Mouse (Mus musculus): ENCODE measurements at regions not wholly inside any gene's neighbourhood (a gene's known extent, or its start where the extent isn't known, plus 50 kb on each side); places are given as distances from the start of the nearest gene placed in this dataset.
"Not testable (repeated sequence)": the region's sequence is repeated elsewhere in the genome, so short reads cannot be mapped to it uniquely, and the experiment has no call there.

DNA sequence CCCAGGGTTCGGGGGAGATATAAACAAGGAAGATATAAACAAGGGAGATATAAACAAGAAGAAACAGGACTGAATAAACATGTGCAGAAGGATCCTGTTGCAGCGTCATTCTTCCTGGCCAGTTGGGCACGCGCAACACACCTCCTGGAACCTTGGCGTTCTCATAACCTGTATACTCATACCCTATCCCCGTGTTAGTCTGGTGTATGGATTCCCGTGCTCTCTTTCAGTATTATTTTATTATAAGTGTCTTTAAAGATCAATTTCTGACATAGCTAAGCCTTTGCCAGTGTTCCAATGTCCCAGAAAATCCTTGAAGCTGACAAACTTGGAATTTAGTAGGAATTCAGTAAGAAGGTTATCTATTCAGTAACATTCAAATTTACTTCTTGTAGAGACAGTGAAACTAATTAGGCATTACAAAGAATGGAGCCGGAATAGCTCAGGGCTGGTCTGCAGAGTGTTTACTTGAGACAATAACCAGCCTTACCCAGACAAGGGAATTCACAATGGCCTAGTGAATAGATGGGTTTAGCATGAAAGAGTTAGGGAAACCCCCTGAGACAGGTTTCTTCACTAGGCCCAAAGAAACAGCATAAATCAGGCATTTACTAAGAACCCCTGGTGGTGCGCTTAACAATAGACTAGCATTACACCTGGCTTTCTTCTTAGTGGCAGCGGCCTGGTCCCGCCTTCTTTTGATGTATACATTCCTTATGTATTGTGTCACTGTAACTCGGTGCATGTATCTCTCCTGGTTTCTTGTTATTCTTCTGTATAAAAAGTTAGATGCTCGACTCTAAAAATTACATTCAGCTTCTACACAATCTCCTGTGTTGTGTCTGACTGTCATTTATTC lies 458.4 kb downstream of the Epm2a start:
- not testable (repeated sequence) for DNase-seq (ENCODE audit: low spot score)

DNA sequence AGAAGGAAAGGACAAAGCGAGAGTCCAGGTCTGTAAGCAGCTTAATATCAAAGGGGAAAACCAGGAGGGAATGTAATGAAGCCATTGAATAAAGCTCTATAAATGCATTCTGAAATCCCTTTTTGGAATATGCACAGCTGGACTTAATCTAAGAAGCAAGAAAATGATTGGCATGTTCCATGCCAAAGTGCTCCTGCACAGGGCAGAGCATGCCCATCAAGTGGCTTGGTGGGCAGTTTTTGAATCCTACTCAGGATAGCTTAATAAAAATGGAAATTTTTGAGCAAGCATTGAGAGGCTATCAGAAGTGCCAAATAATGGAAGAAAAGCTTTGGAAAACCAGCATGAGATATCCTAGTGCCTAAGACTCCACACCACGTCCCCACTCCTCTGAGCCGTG lies 466.1 kb downstream of the Epm2a start:
- DNase-seq (ENCODE audit: low spot score), result no peak

DNA sequence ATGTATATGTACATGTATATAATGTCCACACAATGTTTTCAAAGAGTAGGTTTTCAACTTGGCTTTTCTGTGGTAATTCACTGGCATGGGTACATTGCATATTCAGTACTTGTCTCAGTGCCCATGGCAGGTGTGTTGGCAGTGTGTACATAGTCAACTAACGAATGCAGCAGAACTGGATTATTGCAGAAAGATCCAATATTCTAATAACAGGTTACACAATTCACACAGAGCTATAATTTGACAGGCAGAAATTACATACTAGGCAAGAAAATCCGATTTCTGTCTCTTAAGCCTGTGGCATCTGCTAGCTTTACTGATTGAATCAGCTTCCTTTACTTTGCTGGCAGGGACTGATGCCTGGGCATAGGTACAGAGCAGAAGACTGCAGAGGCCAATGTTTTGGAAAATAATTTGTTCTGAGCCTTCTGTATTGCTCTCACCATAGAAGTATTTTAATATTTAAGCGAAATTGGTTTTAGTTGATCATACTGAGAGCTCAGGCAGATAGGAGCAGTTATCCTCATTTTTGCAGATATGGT lies 479.3 kb downstream of the Epm2a start:
- DNase-seq (ENCODE audit: low spot score), result no peak

DNA sequence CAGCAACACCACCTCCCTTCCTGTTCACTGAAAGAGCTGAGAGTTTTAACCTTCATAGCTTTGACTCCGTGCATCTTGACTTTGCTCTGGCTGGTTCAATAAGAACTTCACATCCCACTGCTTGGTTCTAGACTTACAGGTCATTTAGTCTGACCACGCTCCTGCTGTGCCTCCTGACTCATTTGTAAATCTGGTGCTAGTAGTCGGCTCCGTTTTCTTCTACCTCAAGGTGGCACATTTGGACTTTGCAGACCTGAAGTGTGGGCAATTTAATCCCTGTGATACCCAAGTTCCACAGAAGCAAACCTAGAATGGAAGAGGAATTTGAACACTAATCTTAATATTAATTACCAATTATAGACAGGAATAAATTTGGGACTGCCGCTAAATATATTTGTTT lies 497.9 kb downstream of the Epm2a start:
- DNase-seq (ENCODE audit: low spot score), result no peak

DNA sequence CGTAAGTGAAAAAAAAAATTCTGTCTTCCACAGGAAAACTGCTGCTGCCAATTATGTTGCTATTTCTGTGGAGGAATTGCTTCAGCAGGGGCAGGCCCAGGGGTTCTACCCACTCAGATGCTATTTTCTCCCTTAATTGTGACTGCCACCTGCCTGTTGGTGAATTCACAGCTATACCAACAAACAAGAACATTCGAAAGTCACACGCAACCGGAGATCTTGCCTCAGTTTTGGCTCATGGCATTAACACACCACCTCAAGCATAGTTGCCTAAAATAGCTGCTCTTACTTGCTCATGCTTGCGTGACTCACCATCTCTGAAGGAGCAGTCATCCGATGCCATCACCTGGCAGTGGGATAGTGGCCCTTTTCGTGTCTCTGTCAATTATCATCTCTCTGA lies 498.3 kb downstream of the Epm2a start:
- DNase-seq (ENCODE audit: low spot score), result no peak

DNA sequence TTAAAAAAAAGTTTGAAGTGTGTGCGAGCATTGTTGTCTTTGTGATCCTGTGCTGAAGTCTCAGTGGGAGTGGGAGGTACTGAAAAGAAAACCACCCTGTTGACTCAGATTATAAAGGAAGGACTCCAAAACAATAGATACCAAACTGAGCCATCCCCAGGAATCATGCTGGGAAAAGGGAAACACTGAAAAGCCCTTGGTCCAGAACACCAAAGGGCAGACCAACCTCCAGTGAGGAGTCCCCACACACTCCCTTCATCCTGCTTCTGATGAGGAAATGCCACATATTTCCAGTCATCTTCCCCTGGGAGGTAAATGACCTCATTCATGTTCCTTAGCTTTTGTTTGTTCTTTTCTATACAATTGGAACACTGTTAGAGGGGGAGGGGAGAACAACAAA lies 502.9 kb downstream of the Epm2a start:
- no peak for DNase-seq (ENCODE audit: low spot score)

DNA sequence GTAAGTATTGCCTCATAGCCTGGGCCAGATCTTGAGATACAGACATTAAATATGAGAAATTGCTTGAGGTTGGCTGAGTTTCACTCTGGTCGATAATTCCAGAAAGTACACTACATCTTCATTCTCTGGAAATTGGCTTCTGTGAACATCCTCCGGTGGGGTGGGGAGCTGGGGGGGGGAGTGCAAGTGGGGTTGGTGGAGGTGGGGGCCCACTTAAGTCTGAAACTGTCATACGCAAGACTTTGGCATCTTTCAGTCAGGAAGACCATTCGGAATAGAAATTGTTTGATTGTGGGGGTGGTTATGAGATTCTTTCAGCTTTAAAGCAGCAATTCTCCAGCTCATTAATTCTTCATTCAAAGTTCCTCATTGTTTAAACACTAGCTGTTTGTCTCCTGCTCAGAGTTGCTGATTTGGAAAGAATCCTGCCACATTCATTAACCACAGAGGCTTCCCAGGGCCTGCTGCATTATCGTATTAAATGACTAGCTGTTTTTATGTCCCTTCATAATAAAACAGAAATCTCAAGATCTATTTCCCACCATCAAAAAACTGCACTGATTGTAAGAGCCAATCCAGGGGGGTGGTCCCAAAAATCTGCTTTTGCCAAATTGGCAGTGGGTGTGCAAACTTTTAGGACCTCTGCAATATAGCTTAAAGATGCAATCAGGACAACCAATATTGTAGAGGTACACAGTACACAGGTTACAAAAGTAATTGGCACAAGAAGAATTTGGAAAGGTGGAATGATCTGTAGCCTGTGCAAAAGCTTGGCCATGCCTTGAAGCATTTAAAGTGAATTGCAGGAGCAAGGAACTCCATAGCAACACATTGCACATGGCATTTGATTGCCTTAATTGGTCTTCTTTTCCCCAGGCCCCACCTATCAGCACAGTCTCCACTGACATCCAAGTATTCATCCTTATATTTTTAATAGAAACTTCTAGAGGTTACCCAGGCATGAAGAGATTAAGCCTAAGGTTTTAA lies 532.2 kb downstream of the Epm2a start:
- no peak for DNase-seq (ENCODE audit: low spot score)

DNA sequence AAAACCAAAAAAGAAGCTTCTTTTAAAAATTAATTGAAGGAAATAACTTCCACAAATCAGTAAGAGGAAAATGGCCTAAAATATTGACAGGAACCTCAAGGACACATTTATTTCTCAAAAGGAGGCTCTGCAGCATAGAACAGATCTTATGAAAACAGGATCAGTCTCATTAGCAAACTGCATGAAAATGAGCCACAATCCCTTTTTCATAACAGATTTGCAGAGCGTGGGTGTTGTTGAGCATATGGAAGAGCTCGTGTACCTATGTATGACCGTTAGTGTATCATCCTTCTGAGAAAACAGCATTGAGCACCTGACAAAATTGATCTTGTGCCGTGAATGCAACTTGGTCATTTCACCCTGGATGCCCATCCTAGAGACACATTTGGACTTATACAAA lies 543.0 kb downstream of the Epm2a start:
- no peak for DNase-seq (ENCODE audit: low spot score)

DNA sequence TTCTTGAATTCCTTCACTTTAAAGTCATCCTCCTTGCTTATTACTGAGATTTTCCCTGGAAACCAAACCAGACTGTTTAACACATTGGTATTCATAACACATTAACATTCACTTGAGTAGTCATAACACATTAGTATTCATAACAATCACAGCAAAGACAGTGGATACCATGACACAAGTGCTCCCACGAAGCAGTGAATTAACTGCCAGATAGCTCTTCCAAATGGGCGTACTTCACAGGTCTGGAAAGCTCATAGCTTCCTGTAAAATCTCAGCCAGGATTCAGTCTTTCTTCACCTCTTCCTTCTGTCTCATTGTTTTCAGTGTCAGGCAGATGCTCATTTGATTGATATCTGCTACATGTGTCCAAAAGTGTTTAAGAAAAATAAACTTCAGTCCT lies 545.7 kb downstream of the Epm2a start:
- no peak for DNase-seq (ENCODE audit: low spot score)

DNA sequence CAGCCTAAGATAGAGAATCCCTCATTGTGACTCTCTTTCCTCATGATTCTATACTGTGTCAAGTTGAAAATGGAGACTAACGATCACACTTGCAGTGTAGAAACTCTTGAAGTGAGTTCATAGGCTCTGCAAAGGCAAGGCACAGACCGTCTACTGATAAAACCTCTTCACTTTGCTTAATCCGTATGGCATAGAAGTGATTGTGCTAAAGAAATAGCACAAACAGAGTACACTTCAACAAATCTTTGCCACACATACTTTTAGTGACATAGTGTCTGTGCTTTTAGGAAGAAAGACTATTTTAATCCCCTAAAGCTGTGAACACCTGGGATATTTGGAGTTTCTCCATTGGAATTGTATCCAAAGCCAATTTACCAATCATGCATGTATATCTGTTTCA lies 578.9 kb downstream of the Epm2a start:
- DNase-seq (ENCODE audit: low spot score), result no peak

DNA sequence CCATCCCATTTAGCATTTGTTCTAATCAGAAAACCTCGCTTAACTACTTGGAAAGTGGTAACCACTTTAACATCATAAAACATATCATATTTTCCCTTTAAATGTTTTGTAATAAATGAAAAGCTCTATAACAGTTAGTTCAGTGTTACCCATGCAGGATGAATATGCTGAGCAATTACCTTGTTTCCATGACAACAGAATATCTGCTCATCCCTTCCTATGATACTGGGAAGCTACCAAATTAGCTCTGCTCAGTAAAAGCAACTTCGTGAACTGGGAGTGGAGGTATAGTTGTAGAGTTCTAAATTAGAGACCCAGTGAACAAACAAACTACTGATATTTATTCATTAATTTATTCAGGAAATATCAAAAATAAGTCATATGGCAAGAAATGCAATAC lies 595.0 kb downstream of the Epm2a start:
- no peak for DNase-seq (ENCODE audit: low spot score)

DNA sequence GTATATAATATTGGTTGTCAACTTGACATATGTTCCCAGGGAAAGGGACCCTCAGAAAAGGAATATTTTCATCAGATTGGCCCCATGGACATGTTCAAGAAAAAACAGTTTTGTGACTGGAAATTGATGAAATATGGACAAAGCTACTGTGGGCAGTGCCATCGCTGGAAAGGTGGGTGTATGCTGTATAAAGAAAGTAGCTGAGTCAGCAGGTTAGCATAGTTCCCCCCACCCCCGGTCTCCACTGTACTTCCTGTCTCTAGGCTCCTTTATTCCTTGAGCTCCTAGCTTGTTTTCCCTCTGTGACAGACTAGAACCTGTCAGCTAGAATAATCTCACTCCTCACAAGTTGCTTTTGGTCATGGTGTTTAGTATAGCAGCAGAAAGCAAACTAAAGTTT lies 599.6 kb downstream of the Epm2a start:
- DNase-seq (ENCODE audit: low spot score), result no peak

DNA sequence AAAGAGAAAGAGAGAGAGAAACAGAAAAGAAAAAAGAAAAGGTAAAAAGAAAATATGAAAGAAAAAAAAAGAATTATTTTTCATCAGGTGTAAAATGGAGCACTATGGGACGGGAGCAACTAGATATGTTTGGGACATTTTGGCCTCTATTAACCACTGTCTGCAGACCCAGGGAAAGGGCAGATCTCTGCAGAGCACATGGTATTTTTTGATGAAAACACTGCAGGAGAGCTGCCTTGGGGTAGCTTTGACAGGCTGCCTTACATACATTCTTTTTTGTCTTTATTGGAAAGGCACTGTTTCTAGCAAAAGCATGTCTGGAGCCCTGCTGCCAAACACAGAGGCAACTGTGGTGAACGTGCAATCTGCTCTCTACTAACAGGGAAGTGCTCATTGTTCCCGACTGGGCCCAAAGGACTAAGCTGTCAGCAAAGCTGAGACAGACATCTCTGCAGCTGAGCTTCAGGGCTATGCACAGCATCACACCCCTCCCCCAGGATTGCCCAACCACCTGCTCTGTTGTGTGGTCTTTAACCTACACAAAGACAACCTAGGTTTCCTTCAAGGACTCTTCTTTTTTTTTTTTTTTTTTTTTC lies 617.2 kb downstream of the Epm2a start:
- no peak for DNase-seq (ENCODE audit: low spot score)

DNA sequence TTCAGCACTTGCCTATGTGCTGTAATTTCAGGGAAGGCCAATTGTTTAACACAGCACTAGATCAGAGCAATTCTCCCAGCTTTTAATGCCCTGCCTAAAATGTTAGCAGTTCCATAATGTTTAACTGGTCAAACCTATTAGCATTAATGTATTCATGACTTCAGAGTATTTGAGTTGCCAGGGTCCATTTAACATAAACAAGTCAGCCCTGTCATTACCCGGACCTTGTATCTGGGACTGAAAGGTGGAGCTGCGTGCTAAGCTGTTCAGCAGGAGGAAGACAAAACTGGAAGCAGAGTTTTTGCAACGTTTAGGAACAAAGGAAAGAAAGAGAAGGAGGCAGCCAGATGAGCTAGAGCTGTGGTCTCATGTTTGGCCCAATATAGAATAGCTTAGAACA lies 661.8 kb downstream of the Epm2a start:
- no peak for DNase-seq (ENCODE audit: low spot score)

DNA sequence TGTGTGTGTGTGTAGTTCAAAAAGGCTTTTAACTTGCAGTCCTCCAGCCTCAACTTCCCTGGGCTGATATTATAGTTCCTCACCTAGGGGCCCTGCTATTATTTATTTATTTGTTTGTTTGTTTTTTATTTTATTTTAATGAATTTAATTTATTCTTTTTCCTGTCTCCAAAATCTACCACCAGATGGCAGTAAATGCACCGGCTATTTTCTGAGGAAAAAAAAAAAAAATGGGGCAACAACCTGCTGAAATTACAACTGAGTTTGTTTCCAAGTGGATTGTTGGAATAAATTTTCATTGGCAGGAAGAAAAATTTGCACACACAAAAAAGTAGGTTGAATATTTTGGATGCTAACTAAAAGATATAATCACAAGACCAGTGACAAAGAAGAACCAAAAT lies 662.7 kb downstream of the Epm2a start:
- DNase-seq (ENCODE audit: low spot score), result no peak

DNA sequence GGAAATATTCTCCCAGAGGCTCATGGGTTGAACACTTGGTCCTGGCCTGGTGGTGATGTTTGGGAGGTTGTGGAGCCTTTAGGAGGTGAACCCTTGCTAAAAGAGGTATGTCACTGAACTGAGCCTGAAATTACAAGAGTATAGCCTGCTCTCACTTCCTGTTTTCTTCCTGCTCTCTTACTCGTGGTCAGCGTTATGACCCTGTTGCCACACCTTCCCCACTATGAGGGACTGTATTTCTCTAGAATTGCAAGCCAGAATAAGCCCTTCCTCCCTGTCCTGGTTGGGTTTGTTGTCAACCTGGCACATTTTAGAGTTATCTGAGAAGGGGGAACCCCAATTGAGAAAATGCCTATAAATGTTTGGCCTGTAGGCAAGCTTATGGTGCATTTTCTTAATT lies 674.1 kb downstream of the Epm2a start:
- DNase-seq (ENCODE audit: low spot score), result no peak

DNA sequence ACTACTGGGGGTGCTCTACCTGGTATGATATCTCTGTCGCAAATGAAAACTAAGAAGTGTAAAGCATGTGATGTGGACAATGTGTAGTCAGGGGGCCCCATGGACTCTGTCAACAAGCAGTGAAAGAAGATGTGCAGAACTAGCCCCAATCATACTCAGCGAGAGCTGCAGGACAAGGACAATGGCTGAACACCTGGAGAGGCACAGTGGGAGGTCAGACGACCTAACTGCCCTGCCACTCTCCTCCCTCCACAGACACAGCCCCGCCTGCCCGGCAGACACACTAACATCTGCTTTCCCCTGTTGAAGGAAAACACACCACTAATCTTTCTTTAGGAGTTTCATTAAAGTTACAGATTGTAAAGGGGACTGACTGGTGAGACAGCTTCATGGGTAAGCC lies 675.1 kb downstream of the Epm2a start:
- no peak for DNase-seq (ENCODE audit: low spot score)

DNA sequence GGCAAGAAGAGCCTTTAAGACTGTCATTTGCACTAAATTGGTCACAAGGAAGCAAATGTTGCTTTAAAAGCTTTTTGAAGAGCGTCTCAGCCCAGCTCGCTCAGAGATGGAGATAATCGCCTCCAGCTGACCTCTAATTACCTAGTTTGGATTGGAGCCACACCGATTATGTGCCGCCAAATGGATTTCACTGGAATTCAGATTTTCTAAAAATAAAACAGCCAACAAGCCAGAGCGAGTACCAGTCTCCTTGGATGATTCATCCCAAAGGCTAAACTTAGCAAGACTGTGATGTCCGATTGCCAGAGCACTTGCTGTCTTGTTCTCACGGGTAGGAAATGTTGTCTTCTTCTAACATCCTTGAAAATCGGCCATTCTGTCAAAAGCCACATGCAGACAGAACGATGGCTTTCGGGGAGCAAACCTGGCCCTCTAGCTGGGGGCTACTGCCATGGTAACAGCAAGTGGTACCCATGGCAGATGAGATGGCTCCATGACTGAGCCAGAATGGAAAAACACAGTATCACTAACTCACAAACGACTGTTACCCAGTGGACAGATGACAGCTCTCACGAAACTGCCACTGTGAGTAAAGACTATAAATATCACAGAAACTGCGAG lies 676.1 kb downstream of the Epm2a start:
- peak; percentile 32 for DNase-seq (ENCODE audit: low spot score)

DNA sequence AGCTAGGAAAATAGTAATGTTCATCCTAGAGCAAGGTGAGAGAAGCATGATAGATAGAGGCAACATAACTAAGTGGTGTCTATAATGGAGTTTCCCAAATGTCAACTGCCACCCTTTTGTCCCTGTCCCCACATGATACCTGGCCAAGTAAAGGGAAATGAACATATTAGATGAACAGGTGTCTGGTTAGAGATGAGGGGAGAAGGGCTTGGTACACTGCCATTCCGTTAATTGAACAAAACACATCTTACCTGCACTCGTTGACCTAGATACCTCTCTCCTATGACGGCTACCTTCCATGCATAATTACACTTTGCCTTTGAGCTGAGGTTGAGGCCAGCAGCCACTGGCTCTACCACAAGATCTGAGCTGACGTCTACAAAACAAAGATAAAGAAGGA lies 677.4 kb downstream of the Epm2a start:
- DNase-seq (ENCODE audit: low spot score), result no peak

DNA sequence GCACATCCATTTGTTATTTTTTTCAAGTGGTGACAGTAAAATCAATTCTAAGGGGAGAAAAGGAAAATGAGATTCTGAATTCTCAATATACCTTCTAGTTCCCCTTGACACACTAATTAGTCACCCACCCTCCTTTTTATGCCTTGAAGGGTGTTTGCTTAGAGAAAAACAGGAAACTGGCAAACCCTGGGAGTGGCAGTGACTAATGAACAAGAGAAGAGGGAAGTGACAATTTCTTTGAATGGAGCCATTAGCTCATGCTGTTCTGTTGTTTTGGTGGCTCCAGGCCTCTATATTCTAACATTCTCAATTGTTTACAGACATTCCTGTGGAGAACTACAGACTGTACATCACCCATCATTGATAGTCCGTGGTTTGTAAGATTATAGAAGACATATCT lies 692.0 kb downstream of the Epm2a start:
- no peak for DNase-seq (ENCODE audit: low spot score)

DNA sequence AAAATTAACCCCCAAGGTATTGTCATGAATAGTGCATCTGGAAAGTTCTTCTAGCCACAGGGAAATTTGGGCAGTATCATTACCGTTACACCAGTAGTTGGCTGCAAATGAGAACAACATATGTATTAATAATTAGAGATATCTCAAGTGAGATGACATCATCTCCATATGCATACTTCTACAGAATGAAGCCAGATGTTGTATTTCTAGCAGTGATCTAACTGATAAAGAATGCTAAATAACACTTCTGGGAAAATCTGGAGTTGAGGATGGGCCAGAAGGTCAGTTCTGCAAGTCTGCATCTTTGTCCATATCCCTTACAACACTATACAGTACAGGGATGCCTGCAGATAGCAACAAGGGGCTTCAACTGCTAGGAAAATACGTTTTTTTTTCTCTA lies 702.7 kb downstream of the Epm2a start:
- no peak for DNase-seq (ENCODE audit: low spot score)

DNA sequence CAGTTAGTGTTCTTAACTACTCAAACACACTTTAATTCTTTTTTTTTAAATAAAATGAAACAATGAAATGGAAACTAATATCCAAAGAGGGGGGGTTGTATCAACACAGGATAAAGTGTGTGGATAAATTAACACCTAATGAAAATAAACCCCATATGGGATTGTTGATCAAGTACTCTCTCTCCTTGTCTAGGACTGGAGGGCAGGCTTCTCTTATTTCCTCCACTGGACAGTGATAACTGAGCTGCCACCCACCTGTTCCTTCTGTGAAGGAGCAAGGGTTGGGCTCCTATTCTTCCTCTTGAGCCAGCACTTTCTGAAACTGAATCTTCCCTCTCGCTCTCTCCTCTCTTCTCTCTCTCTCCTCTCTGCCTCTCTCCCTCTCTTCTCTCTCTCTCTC lies 716.5 kb downstream of the Epm2a start:
- DNase-seq (ENCODE audit: low spot score), result no peak
